ENCODE assay signal across 13 mouse cellular contexts in genomic region chr13:107398621-107399363, GRCm38 (mm10).
"Had no signal": no experiment of that assay in that cellular context is flagged by ENCODE, and none has a peak within 500 bp of the region (broad histone marks: within the 10 kb centered on the region; RNA-seq: fewer than 3 reads in every experiment).

No protein-coding gene starts in this region.

- H3K27ac ChIP-seq: layer of hippocampus, adult 2 months; limb, embryonic 10.5 days; liver, embryonic 15.5 days; midbrain, embryonic 15.5 days; stomach, postnatal 0 days had no signal

- H3K9ac ChIP-seq: liver, embryonic 15.5 days; midbrain, embryonic 15.5 days had no signal

- DNase-seq: kidney, postnatal 10 days; kidney, postnatal 4 days; lung, adult 2 months; lung, postnatal 36 days; thymus, postnatal 14 days had no signal

- H3K4me2 ChIP-seq: liver, embryonic 11.5 days; liver, embryonic 15.5 days; midbrain, embryonic 11.5 days; midbrain, embryonic 15.5 days had no signal

- H3K4me1 ChIP-seq: limb, embryonic 10.5 days; liver, embryonic 15.5 days; midbrain, embryonic 15.5 days had no signal

- H3K27me3 ChIP-seq: liver, embryonic 15.5 days; midbrain, embryonic 15.5 days had no signal

- H3K4me3 ChIP-seq: layer of hippocampus, adult 2 months; limb, embryonic 10.5 days; liver, embryonic 15.5 days; midbrain, embryonic 15.5 days had no signal

- H3K36me3 ChIP-seq: limb, embryonic 10.5 days; liver, embryonic 15.5 days; midbrain, embryonic 15.5 days had no signal

- ATAC-seq: lung, postnatal 0 days; midbrain, embryonic 15.5 days had no signal

- H3K9me3 ChIP-seq: limb, embryonic 10.5 days; liver, embryonic 15.5 days; midbrain, embryonic 15.5 days had no signal
